Mouse (Mus musculus) erythroblast, embryonic 14.5 days (primary cell): Measurements from ENCODE around the gene Tti1.

Source experiments
- GATA1 ChIP-seq: IDR thresholded peaks from 2 replicates; pipeline ENCODE4 v1.6.1; 2012; ENCODE audit warnings: low read length, inconsistent platforms, mixed read lengths
- TAL1 ChIP-seq: IDR thresholded peaks from 3 replicates; pipeline ENCODE4 v1.6.1; 2012; ENCODE audit warnings: low read length, inconsistent platforms, mixed read lengths

DNA sequence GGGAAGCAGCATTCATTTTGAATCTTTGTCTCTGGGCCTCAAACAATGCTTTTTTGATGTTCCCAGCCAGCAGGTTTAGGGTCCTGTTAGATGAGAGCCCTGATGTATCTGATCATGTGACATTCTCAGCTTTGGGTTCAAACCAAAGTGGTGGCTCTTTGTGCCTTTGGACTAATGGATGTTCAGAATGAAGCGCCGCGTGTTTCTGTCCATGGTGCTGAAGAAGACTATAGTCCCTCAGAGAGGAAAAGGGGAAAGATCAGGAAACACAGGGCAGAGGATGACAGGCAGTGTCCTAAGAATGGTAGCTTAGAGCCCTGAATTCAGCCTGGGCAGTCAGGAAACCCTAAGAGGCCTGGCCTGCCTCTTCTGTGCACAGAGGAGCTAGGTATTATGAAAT, 57.6 kb downstream of the Tti1 start:
- no peak for TF ChIP-seq TAL1
- no peak for TF ChIP-seq GATA1
